Mouse (Mus musculus) forebrain, embryonic 13.5 days (tissue): Measurements from ENCODE around the gene Map7. TPM values are rescaled to one million over a fixed set of nuclear protein-coding genes. Genes with fewer than 3 reads are reported as not detected.

ENCODE experiments used
- ATAC-seq: fragments of 200-750 bp; cut with Nextera tagmentation; 2 replicates; pipeline ENCODE4 v1.8.0; 2017
- H3K27ac ChIP-seq: fragments of 300-500 bp; sonication (generic); 2 replicates; pipeline ENCODE4 v1.5.1; 2015; ENCODE audit warnings: inconsistent platforms, mild to moderate bottlenecking, moderate library complexity
- H3K27me3 ChIP-seq: fragments of 300-500 bp; sonication (generic); 2 replicates; pipeline ENCODE4 v1.6.1; 2015; ENCODE audit warnings: mild to moderate bottlenecking, inconsistent platforms
- H3K36me3 ChIP-seq: fragments of 300-500 bp; sonication (generic); 2 replicates; pipeline ENCODE4 v1.6.1; 2015; ENCODE audit warnings: mild to moderate bottlenecking, inconsistent platforms; ENCODE audit not compliant: poor library complexity, severe bottlenecking
- H3K4me1 ChIP-seq: fragments of 300-500 bp; sonication (generic); 2 replicates; pipeline ENCODE4 v1.6.1; 2015; ENCODE audit warnings: inconsistent platforms
- H3K4me2 ChIP-seq: fragments of 300-500 bp; sonication (generic); 2 replicates; pipeline ENCODE4 v1.6.1; 2015; ENCODE audit warnings: inconsistent platforms, mild to moderate bottlenecking, moderate library complexity
- H3K4me3 ChIP-seq: fragments of 300-500 bp; sonication (generic); 2 replicates; pipeline ENCODE4 v1.5.1; 2015; ENCODE audit warnings: mild to moderate bottlenecking, inconsistent platforms
- H3K9ac ChIP-seq: fragments of 300-500 bp; sonication (generic); 2 replicates; pipeline ENCODE4 v1.6.1; 2015; ENCODE audit warnings: mild to moderate bottlenecking, inconsistent platforms
- H3K9me3 ChIP-seq: fragments of 300-500 bp; sonication (generic); replicated peaks from 2 replicates; pipeline ENCODE4 v1.6.1; 2016; ENCODE audit warnings: inconsistent platforms
- WGBS: fragments of 180-500 bp; shearing (Covaris S2); methylation state at CpG from one replicate; pipeline ENCODE4 v1.1.7; 2015; 5-methylcytosine and 5-hydroxymethylcytosine counted together
- polyA plus RNA-seq: library from polyadenylated mRNA; unstranded; fragments of >200 nt; fragmentation: Nextera tagmentation; extraction: Ambion mirVana; gene quantifications from 2 replicates; pipeline ENCODE4 v1.2.1, GENCODE M21; 2015

The Map7 gene
- polyA plus RNA-seq, 1 experiment from 2014 or later: 4.1 TPM

- Histone ChIP-seq H3K27ac (no peak overlapping the region), H3K9ac (no peak overlapping the region), H3K9me3 (no peaks in the 10 kb centered on the region), H3K27me3 (no peaks in the 10 kb centered on the region), H3K4me1 (peaks cover 22% of the 10 kb centered on the region), H3K4me3 (no peak overlapping the region), H3K36me3 (no peaks in the 10 kb centered on the region), H3K4me2 (no peak overlapping the region)
- WGBS: 84% methylated on average over 4 of the region's 4 CpGs
- no peak for ATAC-seq
Observed at GRCm38 (mm10) chr10:20173733-20174132, 25.5 kb downstream of the Map7 start.

GRCm38 (mm10) chr10:20176054-20176453 is 27.8 kb downstream of the Map7 start:
- ATAC-seq: no peak
- WGBS: 65% methylated on average over 7 of the region's 7 CpGs
- no peaks in the 10 kb centered on the region for H3K36me3 ChIP-seq

GRCm38 (mm10) chr10:20178807-20179605 is 30.7 kb downstream of the Map7 start:
- H3K4me2 ChIP-seq: no peak overlapping the region
- no peak for ATAC-seq
- no peaks in the 10 kb centered on the region for H3K9me3 ChIP-seq
- H3K36me3 ChIP-seq: no peaks in the 10 kb centered on the region
- WGBS: 42% methylated on average over 12 of the region's 12 CpGs
- no peaks in the 10 kb centered on the region for H3K27me3 ChIP-seq
- no peak overlapping the region for H3K4me3 ChIP-seq
- H3K9ac ChIP-seq: no peak overlapping the region
- H3K27ac ChIP-seq: no peak overlapping the region
- peaks cover 9% of the 10 kb centered on the region; the same call in 1 of the 2 replicates for H3K4me1 ChIP-seq

More at GRCm38 (mm10) chr10:20176054-20176453, 27.8 kb downstream of the Map7 start:
- Histone ChIP-seq H3K4me1 (peaks cover 10% of the 10 kb centered on the region), H3K9ac (no peak overlapping the region), H3K27ac (no peak overlapping the region), H3K9me3 (no peaks in the 10 kb centered on the region), H3K4me2 (no peak overlapping the region), H3K27me3 (no peaks in the 10 kb centered on the region), H3K4me3 (no peak overlapping the region)

GRCm38 (mm10) chr10:20181198-20181597 is 32.9 kb downstream of the Map7 start:
- Histone ChIP-seq H3K9ac (no peak overlapping the region), H3K27me3 (no peaks in the 10 kb centered on the region), H3K4me1 (peaks cover 9% of the 10 kb centered on the region; the same call in 1 of the 2 replicates), H3K36me3 (no peaks in the 10 kb centered on the region), H3K4me3 (no peak overlapping the region), H3K27ac (no peak overlapping the region), H3K4me2 (no peak overlapping the region), H3K9me3 (no peaks in the 10 kb centered on the region)
- WGBS: 62% methylated on average over 10 of the region's 10 CpGs
- no peak for ATAC-seq

GRCm38 (mm10) chr10:20181680-20182399 is 33.6 kb downstream of the Map7 start:
- ATAC-seq: no peak
- H3K27me3 ChIP-seq: no peaks in the 10 kb centered on the region
- WGBS: 52% methylated on average over 11 of the region's 11 CpGs
- peaks cover 9% of the 10 kb centered on the region; the same call in 1 of the 2 replicates for H3K4me1 ChIP-seq
- no peaks in the 10 kb centered on the region for H3K36me3 ChIP-seq
- no peak overlapping the region for H3K9ac ChIP-seq
- no peak overlapping the region for H3K27ac ChIP-seq
- no peak overlapping the region for H3K4me2 ChIP-seq
- H3K9me3 ChIP-seq: no peaks in the 10 kb centered on the region
- no peak overlapping the region for H3K4me3 ChIP-seq

GRCm38 (mm10) chr10:20184326-20184725 is 36.1 kb downstream of the Map7 start:
- WGBS: 90% methylated on average over 4 of the region's 4 CpGs
- ATAC-seq: no peak
- no peaks in the 10 kb centered on the region for H3K27me3 ChIP-seq

GRCm38 (mm10) chr10:20185264-20185663 is 37.0 kb downstream of the Map7 start:
- no peak for ATAC-seq
- Histone ChIP-seq H3K36me3 (no peaks in the 10 kb centered on the region), H3K27me3 (no peaks in the 10 kb centered on the region), H3K27ac (no peak overlapping the region), H3K9ac (no peak overlapping the region), H3K4me2 (no peak overlapping the region), H3K4me1 (peaks cover 9% of the 10 kb centered on the region; the same call in 1 of the 2 replicates), H3K4me3 (no peak overlapping the region), H3K9me3 (no peaks in the 10 kb centered on the region)
- WGBS: 83% methylated on average over 4 of the region's 4 CpGs

More at GRCm38 (mm10) chr10:20184326-20184725, 36.1 kb downstream of the Map7 start:
- Histone ChIP-seq H3K4me3 (no peak overlapping the region), H3K4me1 (peaks cover 9% of the 10 kb centered on the region; the same call in 1 of the 2 replicates), H3K9me3 (no peaks in the 10 kb centered on the region), H3K27ac (no peak overlapping the region), H3K36me3 (no peaks in the 10 kb centered on the region), H3K9ac (no peak overlapping the region), H3K4me2 (no peak overlapping the region)

- H3K4me1 ChIP-seq: peaks cover 9% of the 10 kb centered on the region; the same call in 1 of the 2 replicates
- H3K27me3 ChIP-seq: no peaks in the 10 kb centered on the region
- no peak overlapping the region for H3K4me2 ChIP-seq
- 93% methylated on average over 2 of the region's 2 CpGs for WGBS
- H3K9ac ChIP-seq: no peak overlapping the region
- no peaks in the 10 kb centered on the region for H3K36me3 ChIP-seq
- H3K9me3 ChIP-seq: no peaks in the 10 kb centered on the region
- no peak overlapping the region for H3K4me3 ChIP-seq
- no peak for ATAC-seq
- no peak overlapping the region for H3K27ac ChIP-seq
Observed at GRCm38 (mm10) chr10:20185806-20186205, 37.5 kb downstream of the Map7 start.

- WGBS: 85% methylated on average over 5 of the region's 5 CpGs
- no peak overlapping the region for H3K4me3 ChIP-seq
- no peak overlapping the region for H3K27ac ChIP-seq
- no peak overlapping the region for H3K9ac ChIP-seq
- no peak for ATAC-seq
- no peak overlapping the region for H3K4me2 ChIP-seq
- no peaks in the 10 kb centered on the region for H3K36me3 ChIP-seq
- no peaks in the 10 kb centered on the region for H3K9me3 ChIP-seq
- peaks cover 3% of the 10 kb centered on the region; the same call in 1 of the 2 replicates for H3K4me1 ChIP-seq
- H3K27me3 ChIP-seq: no peaks in the 10 kb centered on the region
Observed at GRCm38 (mm10) chr10:20186800-20187273, 38.6 kb downstream of the Map7 start.

GRCm38 (mm10) chr10:20190139-20190747 is 42.0 kb downstream of the Map7 start:
- Histone ChIP-seq H3K4me1 (no peaks in the 10 kb centered on the region), H3K9ac (no peak overlapping the region), H3K36me3 (no peaks in the 10 kb centered on the region), H3K27ac (no peak overlapping the region), H3K9me3 (no peaks in the 10 kb centered on the region), H3K4me2 (no peak overlapping the region), H3K27me3 (no peaks in the 10 kb centered on the region), H3K4me3 (no peak overlapping the region)
- WGBS: 92% methylated on average over 6 of the region's 6 CpGs
- ATAC-seq: no peak

GRCm38 (mm10) chr10:20194847-20195540 is 46.7 kb downstream of the Map7 start:
- Histone ChIP-seq H3K4me3 (no peak overlapping the region), H3K27ac (no peak overlapping the region), H3K9me3 (no peaks in the 10 kb centered on the region), H3K27me3 (no peaks in the 10 kb centered on the region), H3K4me1 (no peaks in the 10 kb centered on the region), H3K4me2 (no peak overlapping the region), H3K36me3 (no peaks in the 10 kb centered on the region), H3K9ac (no peak overlapping the region)
- WGBS: 23% methylated on average over 13 of the region's 13 CpGs
- no peak for ATAC-seq
